Mouse (Mus musculus) thymus, adult 2 months (tissue): ENCODE data around the gene Tyw1. TPM values are rescaled to one million over a fixed set of nuclear protein-coding genes. Genes with fewer than 3 reads are reported as not detected.

ENCODE experiments used
- DNase-seq: peaks from one replicate; pipeline ENCODE4 v3.0.0; 2021
- H3K27ac ChIP-seq: fragments of 200-500 bp; 2 replicates; pipeline ENCODE4 v1.5.1; 2012; ENCODE audit warnings: low read length, control low read depth; ENCODE audit not compliant: control insufficient read depth, insufficient read depth
- H3K27me3 ChIP-seq: fragments of 200-500 bp; 2 replicates; pipeline ENCODE4 v1.6.1; 2012; ENCODE audit warnings: mild to moderate bottlenecking, low read length, moderate library complexity, mixed read lengths; ENCODE audit not compliant: control insufficient read depth, insufficient read depth
- H3K36me3 ChIP-seq: fragments of 200-500 bp; 2 replicates; pipeline ENCODE4 v1.6.1; 2012; ENCODE audit warnings: mild to moderate bottlenecking, low read length, moderate library complexity; ENCODE audit not compliant: control insufficient read depth, insufficient read depth
- H3K4me1 ChIP-seq: fragments of 200-500 bp; replicated peaks from 2 replicates; pipeline ENCODE4 v1.6.1; 2012; ENCODE audit warnings: low read length; ENCODE audit not compliant: control insufficient read depth, insufficient read depth
- H3K4me3 ChIP-seq: fragments of 200-500 bp; 2 replicates; pipeline ENCODE4 v1.5.1; 2012; ENCODE audit warnings: mild to moderate bottlenecking, low read length, control low read depth, moderate library complexity; ENCODE audit not compliant: control insufficient read depth, insufficient read depth
- CTCF ChIP-seq: fragments of 200-500 bp; IDR thresholded peaks from 2 replicates; pipeline ENCODE4 v1.5.1; 2012; ENCODE audit warnings: mild to moderate bottlenecking, control low read depth, low read length, moderate library complexity, borderline replicate concordance; ENCODE audit not compliant: control insufficient read depth, poor library complexity, insufficient read depth; ENCODE audit errors: extremely low read depth
- POLR2A ChIP-seq: fragments of 200-500 bp; IDR thresholded peaks from 2 replicates; pipeline ENCODE4 v1.6.1; 2012; ENCODE audit warnings: mild to moderate bottlenecking, low read length, control low read depth, moderate library complexity; ENCODE audit not compliant: control insufficient read depth, poor library complexity, insufficient read depth; ENCODE audit errors: extremely low read depth
- WGBS: fragments of 180-500 bp; shearing (Covaris S2); methylation state at CpG from one replicate; pipeline ENCODE4 v1.1.7; 2018; 5-methylcytosine and 5-hydroxymethylcytosine counted together
- polyA plus RNA-seq: library from polyadenylated mRNA; depleted of rRNA; stranded (reverse); fragments of >200 nt; gene quantifications from 2 replicates; pipeline ENCODE4 v1.2.3, GENCODE M21; 2012

The Tyw1 gene
- polyA plus RNA-seq, 1 experiment = 15.6 TPM

- DNase-seq = peak; percentile 6
- Histone ChIP-seq H3K4me1 (peaks cover 11% of the 10 kb centered on the region), H3K27ac (peak overlapping the region; percentile 57; the same call in 1 of the 2 replicates)
Observed at GRCm38 (mm10) chr5:130257303-130257702, 1.9 kb downstream of the Tyw1 start.

DNA sequence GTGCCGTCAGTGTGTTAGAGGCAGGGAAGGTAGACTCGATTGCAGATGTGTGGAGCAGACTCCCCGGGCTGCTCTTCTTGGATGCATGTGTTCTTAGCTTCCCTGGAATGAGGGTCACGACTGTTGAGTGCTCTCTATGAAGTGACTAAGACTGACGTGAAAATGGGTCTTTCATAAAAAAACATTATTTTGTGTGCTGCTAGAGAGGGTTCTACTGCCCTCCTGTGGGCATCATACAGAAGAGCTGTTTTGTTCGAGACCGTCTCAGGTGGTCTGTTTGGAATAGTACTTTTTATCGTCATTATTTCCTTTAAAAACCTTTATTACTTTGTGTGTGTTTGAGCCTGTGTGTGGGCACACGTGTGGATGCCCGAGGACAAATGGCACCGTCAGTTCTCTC is 8.0 kb downstream of the Tyw1 start:
- Histone ChIP-seq H3K4me1 (no peaks in the 10 kb centered on the region), H3K36me3 (peaks cover 8% of the 10 kb centered on the region), H3K27me3 (no peaks in the 10 kb centered on the region), H3K4me3 (no peak overlapping the region), H3K27ac (no peak overlapping the region)
- TF ChIP-seq POLR2A = no peak
- no peak for TF ChIP-seq CTCF
- no peak for DNase-seq
- 83% methylated on average over 11 of the region's 11 CpGs for WGBS

More at GRCm38 (mm10) chr5:130257303-130257702, 1.9 kb downstream of the Tyw1 start:
- 5% methylated on average over 8 of the region's 8 CpGs for WGBS
- no peak for TF ChIP-seq POLR2A
- no peak for TF ChIP-seq CTCF
- H3K4me3 ChIP-seq = peak overlapping the region; percentile 98
- H3K27me3 ChIP-seq = no peaks in the 10 kb centered on the region
- peaks cover 10% of the 10 kb centered on the region for H3K36me3 ChIP-seq

DNA sequence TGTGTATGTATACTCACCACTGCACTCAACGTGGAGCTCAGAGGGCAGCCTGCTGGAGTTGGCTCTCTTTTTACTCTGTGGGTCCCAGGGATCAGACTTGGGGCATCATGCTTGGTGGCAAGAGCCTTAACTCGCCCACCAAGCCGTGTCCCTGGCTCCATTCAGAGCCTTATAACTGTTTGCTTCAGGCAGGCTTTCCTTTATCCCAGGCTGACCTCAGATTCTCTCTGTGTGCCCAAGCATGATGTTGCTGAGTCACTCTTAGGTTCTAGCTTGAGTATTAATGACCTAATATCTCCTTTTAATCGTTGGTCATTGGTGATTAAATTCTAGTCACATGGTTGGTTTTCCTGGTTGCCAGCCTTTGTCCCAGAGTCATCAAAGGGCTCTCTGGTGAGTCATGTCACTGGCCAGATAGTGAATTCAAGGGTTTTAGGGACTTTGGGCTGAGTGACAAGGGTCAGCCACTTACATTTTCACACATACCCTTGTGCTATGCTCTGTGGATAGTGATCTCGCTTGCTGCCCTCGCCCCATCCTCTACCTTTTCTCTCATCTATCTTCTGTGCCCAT is 9.1 kb downstream of the Tyw1 start:
- Histone ChIP-seq H3K27me3 (no peaks in the 10 kb centered on the region), H3K4me3 (no peak overlapping the region), H3K36me3 (peaks cover 8% of the 10 kb centered on the region), H3K4me1 (no peaks in the 10 kb centered on the region), H3K27ac (no peak overlapping the region)
- no peak for TF ChIP-seq CTCF
- no peak for TF ChIP-seq POLR2A
- no peak for DNase-seq
- WGBS = 92% methylated on average over 6 of the region's 6 CpGs

- 94% methylated on average over 7 of the region's 7 CpGs for WGBS
Observed at GRCm38 (mm10) chr5:130266651-130267050, 11.2 kb downstream of the Tyw1 start.

DNA sequence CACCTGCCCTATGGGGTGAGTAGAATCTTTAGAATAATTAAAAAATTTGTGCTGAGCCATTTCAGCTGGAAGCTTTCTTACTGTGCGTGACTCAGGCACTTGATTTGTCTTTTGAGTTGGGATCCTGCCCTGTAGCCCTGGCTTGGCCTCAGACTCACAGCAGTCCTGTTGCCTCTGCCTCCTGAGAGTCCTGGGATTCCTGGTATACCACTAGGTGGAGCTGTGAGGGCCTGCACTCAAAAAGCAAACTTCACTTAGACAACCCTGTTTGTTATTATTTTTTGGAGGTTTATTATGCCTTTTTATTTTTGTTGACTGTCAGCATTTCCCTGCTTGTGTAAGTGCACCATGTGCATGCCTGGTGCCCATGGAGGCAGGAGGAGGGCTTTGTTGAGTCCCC is 11.9 kb downstream of the Tyw1 start:
- Histone ChIP-seq H3K36me3 (peaks cover 11% of the 10 kb centered on the region), H3K27me3 (no peaks in the 10 kb centered on the region)
- WGBS = 95% methylated on average over 1 of the region's 1 CpGs

More at GRCm38 (mm10) chr5:130266651-130267050, 11.2 kb downstream of the Tyw1 start:
- peak; percentile 63; the same call in 1 of the 2 replicates for TF ChIP-seq CTCF
- no peak for TF ChIP-seq POLR2A
- Histone ChIP-seq H3K27me3 (no peaks in the 10 kb centered on the region), H3K4me3 (no peak overlapping the region), H3K36me3 (peaks cover 11% of the 10 kb centered on the region), H3K27ac (no peak overlapping the region), H3K4me1 (no peaks in the 10 kb centered on the region)
- DNase-seq = peak; percentile 32

DNA sequence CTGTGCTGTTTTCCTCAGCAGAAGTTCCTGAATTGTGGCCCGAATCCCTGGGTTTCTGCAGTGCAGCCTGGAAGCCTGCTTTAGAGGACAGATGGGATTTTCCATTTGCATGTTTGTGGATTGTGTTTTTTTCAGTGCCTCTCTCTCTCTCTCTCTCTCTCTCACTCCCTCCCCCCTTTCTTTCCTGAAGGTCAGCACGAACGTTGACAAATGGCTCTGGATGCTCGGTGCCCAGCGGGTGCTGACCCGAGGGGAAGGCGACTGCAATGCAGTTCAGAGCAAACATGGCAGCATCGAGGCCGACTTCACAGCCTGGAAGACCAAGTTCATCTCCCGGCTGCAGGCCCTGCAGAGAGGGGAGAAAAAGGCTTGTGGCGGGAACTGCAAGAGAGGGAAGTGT is 13.6 kb downstream of the Tyw1 start:
- Histone ChIP-seq H3K27me3 (no peaks in the 10 kb centered on the region), H3K27ac (no peak overlapping the region), H3K4me3 (no peak overlapping the region), H3K36me3 (peaks cover 11% of the 10 kb centered on the region), H3K4me1 (no peaks in the 10 kb centered on the region)
- no peak for DNase-seq
- no peak for TF ChIP-seq CTCF
- TF ChIP-seq POLR2A = no peak
- 91% methylated on average over 11 of the region's 11 CpGs for WGBS

More for the DNA sequence above, 11.9 kb downstream of the Tyw1 start:
- DNase-seq = peak; percentile 18
- H3K4me1 ChIP-seq = no peaks in the 10 kb centered on the region
- no peak for TF ChIP-seq CTCF
- TF ChIP-seq POLR2A = no peak
- H3K4me3 ChIP-seq = no peak overlapping the region
- no peak overlapping the region for H3K27ac ChIP-seq

DNA sequence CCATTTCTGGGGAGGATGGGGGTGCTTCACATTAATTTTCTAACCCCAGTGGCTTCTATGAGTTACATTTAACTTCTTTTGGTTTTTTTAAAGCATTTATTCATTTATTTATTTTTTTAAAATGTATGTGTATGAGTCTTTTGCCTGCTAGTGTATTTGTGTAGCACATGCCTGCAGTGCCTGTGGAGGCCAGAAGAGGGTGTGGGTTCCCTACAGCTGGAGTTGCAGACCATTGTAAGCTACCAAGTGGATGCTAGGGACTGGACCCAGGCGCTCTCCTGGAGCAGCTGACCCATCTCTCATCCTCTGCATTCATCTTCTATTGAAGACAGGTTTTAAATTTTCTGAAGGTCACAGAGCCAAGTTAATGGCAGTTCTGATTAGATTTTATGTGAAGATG is 16.9 kb downstream of the Tyw1 start:
- no peak overlapping the region for H3K4me3 ChIP-seq
- no peaks in the 10 kb centered on the region for H3K27me3 ChIP-seq
- TF ChIP-seq POLR2A (no peak), CTCF (no peak)
- no peaks in the 10 kb centered on the region for H3K4me1 ChIP-seq
- peak; percentile 13 for DNase-seq
- 97% methylated on average over 1 of the region's 1 CpGs for WGBS
- H3K27ac ChIP-seq = no peak overlapping the region
- H3K36me3 ChIP-seq = peaks cover 27% of the 10 kb centered on the region
